Mouse (Mus musculus): ENCODE data around the gene Camk2b.
"Not testable (repeated sequence)": the region's sequence is repeated elsewhere in the genome, so short reads cannot be mapped to it uniquely, and the experiment has no call there.

Camk2b gene

GRCm38 (mm10) chr11:6066176-6066575, at the start of gene Camk2b:
Gene Camk2b (minus strand): TSS chr11:6066362.
- no peak for DNase-seq (ENCODE audit: inconsistent age in 2 of 2, low spot score in 1 of 2)

GRCm38 (mm10) chr11:6111734-6112484, 45.7 kb upstream of the Camk2b start:
- no peak for DNase-seq (ENCODE audit: inconsistent age in 2 of 2, low spot score in 1 of 2)

GRCm38 (mm10) chr11:6109990-6110389, 43.8 kb upstream of the Camk2b start:
- DNase-seq (ENCODE audit: inconsistent age in 2 of 2, low spot score in 1 of 2), result no peak

GRCm38 (mm10) chr11:6108296-6108695, 42.1 kb upstream of the Camk2b start:
- no peak for DNase-seq (ENCODE audit: inconsistent age in 2 of 2, low spot score in 1 of 2)

GRCm38 (mm10) chr11:6107722-6108121, 41.6 kb upstream of the Camk2b start:
- no peak for DNase-seq (ENCODE audit: inconsistent age in 2 of 2, low spot score in 1 of 2)

GRCm38 (mm10) chr11:6104734-6105133, 38.6 kb upstream of the Camk2b start:
- DNase-seq (ENCODE audit: inconsistent age in 2 of 2, low spot score in 1 of 2), result no peak

GRCm38 (mm10) chr11:6096637-6097036, 30.5 kb upstream of the Camk2b start:
- DNase-seq (ENCODE audit: inconsistent age in 2 of 2, low spot score in 1 of 2), result not testable (repeated sequence)

- no peak for DNase-seq (ENCODE audit: inconsistent age in 2 of 2, low spot score in 1 of 2)
These were observed 20.8 kb upstream of the Camk2b start for GRCm38 (mm10) chr11:6086991-6087390.

GRCm38 (mm10) chr11:6078737-6079136, 12.6 kb upstream of the Camk2b start:
- DNase-seq (ENCODE audit: inconsistent age in 2 of 2, low spot score in 1 of 2), result no peak

- DNase-seq (ENCODE audit: inconsistent age in 2 of 2, low spot score in 1 of 2), result no peak
These were observed 9.5 kb upstream of the Camk2b start for GRCm38 (mm10) chr11:6075618-6076066.

- no peak for DNase-seq (ENCODE audit: inconsistent age in 2 of 2, low spot score in 1 of 2)
These were observed 2.2 kb upstream of the Camk2b start for GRCm38 (mm10) chr11:6068181-6068957.

- no peak for DNase-seq (ENCODE audit: inconsistent age in 2 of 2, low spot score in 1 of 2)
These were observed 998 bp upstream of the Camk2b start for GRCm38 (mm10) chr11:6067160-6067559.

GRCm38 (mm10) chr11:6065551-6066121, 526 bp downstream of the Camk2b start:
- DNase-seq (ENCODE audit: inconsistent age in 2 of 2, low spot score in 1 of 2), result no peak

- peak in 1 of 2 experiments; percentile 42 for DNase-seq (ENCODE audit: inconsistent age in 2 of 2, low spot score in 1 of 2)
These were observed 1.1 kb downstream of the Camk2b start for GRCm38 (mm10) chr11:6065046-6065521.

GRCm38 (mm10) chr11:6064215-6065045, 1.7 kb downstream of the Camk2b start:
- no peak for DNase-seq (ENCODE audit: inconsistent age in 2 of 2, low spot score in 1 of 2)

GRCm38 (mm10) chr11:6063501-6064214, 2.5 kb downstream of the Camk2b start:
- no peak for DNase-seq (ENCODE audit: inconsistent age in 2 of 2, low spot score in 1 of 2)

GRCm38 (mm10) chr11:6063065-6063464, 3.1 kb downstream of the Camk2b start:
- no peak for DNase-seq (ENCODE audit: inconsistent age in 2 of 2, low spot score in 1 of 2)

- DNase-seq (ENCODE audit: inconsistent age in 2 of 2, low spot score in 1 of 2), result no peak
These were observed 3.8 kb downstream of the Camk2b start for GRCm38 (mm10) chr11:6062329-6062728.

- DNase-seq (ENCODE audit: inconsistent age in 2 of 2, low spot score in 1 of 2), result no peak
These were observed 4.3 kb downstream of the Camk2b start for GRCm38 (mm10) chr11:6061891-6062290.

- no peak for DNase-seq (ENCODE audit: inconsistent age in 2 of 2, low spot score in 1 of 2)
These were observed 7.0 kb downstream of the Camk2b start for GRCm38 (mm10) chr11:6059162-6059561.

Measured in adrenal gland, adult (tissue).